Mouse (Mus musculus) Patski (cell line): ENCODE results near the gene Sag. TPM values are rescaled to one million over a fixed set of nuclear protein-coding genes. Genes with fewer than 3 reads are reported as not detected.

Experiments used
- ATAC-seq: fragments of 100-300 bp; one replicate; pipeline ENCODE4 v1.8.0; 2021
- CTCF ChIA-PET: fragments of 350-600 bp; sonication (Branson Sonifier 250); formaldehyde crosslinking; loops from one replicate; lab custom pipeline; 2022; ENCODE audit warnings: inconsistent platforms; lab: Charles Lee
- POLR2A ChIA-PET: fragments of 350-600 bp; sonication (Branson Sonifier 250); formaldehyde crosslinking; loops from one replicate; lab custom pipeline; 2022; ENCODE audit warnings: antibody characterized with exemption, inconsistent platforms; lab: Charles Lee
- DNase-seq: peaks from one replicate; pipeline ENCODE4 v3.0.0-alpha.2; 2011; ENCODE audit warnings: low read depth, low spot score
- H3K27me3 ChIP-seq: fragments of 371-371 bp; one replicate; pipeline ENCODE4 v1.5.1; 2021
- CTCF ChIP-seq: fragments of 100-300 bp; IDR thresholded peaks from one replicate; pipeline ENCODE4 v1.5.1; 2021
- in situ Hi-C: fragments of 300-500 bp; cut with MboI; formaldehyde crosslinking; loops from 3 replicates; pipeline ENCODE4 v1.11.1; 2018; ENCODE audit warnings: low pct_unique_long_range_greater_than_20kb, mixed read lengths
- polyA plus RNA-seq: library from polyadenylated mRNA; unstranded; gene quantifications from one replicate; pipeline ENCODE4 v1.2.3, GENCODE M21; 2021

The Sag gene
- polyA plus RNA-seq, 1 experiment from 2014 or later, result 0.19 TPM

DNA sequence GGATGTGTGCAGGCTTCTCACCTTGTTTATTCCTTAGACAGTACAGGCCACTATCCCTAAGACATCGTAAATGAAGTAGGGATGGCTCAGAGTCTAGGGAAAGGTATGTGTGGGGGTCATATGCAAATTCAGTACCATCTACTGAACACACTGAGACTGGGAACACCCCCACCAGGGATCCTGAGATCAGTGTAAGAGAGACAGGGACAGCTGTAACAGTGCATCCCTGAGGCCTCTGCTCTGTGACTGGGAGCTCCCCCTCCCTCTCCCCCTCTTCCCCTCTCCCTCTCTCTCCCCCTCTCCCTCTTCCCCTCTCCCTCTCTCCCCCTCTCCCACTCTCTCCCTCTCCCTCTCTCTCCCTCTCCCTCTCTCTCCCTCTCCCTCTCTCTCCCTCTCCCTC, 33.0 kb downstream of the Sag start:
- no peaks in the 10 kb centered on the region for H3K27me3 ChIP-seq
- CTCF ChIA-PET, result no interaction called here
- no peak for DNase-seq
- ATAC-seq, result no peak
- POLR2A ChIA-PET, result no interaction called here
- TF ChIP-seq CTCF, result no peak
- in situ Hi-C loops, result loop anchor here (25.0 kb wide), 1 partner anchor 451 kb away; the partner anchor contains the start of genes Hjurp and Trpm8

DNA sequence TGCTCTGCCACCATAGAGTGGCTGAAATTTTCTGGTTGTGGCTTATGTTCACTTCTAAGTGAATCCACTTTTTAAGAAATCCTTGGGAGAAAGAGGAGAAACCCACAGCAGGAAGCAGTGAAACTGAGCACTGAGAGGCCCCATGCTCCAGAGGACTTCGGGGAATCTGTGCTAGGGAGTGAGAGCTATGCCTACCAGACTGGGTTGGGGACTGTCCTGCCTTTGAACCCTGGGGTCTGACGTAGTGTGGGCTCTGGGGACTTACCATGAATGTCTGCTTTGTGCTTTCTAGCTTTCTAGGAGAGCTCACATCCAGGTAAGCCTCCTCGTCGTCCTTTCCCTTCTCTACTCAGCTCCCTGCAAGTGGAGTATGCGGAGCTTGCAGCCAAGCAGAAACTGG, 33.5 kb downstream of the Sag start:
- ATAC-seq, result no peak

DNA sequence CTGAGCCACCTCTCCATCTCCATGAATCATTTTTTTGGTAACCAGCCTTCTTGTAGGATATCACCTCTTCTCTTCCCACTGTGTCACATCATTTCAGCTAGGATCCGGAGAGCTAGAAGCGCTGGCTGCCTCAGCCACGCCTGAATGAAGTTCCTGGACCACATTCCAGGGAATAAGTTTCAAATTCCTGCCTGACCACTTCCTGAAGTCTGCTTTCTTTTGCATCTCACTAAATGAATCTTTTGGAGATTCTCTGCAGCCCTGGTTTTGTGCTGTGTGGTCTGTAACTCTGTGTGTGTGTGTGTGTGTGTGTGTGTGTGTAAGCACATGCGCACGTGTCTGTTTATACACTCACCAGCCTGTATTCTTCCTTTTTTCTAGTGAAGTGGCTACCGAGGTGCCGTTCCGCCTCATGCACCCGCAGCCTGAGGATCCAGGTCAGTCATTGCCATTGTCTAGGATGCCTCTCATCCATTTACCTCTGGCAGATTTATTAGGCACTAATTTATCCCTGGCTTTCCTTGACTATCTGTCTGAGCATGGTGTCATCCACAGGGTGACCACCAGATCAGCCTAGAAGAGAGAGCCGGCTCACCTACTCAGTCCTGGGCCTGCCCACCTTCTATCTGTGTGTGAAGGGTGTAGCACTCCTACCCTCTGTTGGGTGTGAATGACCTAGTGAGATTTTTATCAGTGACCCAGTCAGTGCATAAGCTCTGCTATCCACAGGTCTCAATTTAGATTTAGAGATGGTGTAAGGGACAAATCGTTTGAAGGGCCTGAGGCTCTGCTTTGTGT, 37.1 kb downstream of the Sag start:
- in situ Hi-C loops, result loop anchor here (25.0 kb wide), 1 partner anchor 447 kb away; the partner anchor contains the start of genes Hjurp and Trpm8
- ATAC-seq (peak; percentile 71), DNase-seq (no peak)
- TF ChIP-seq CTCF, result no peak
- ChIA-PET CTCF (interaction anchor here (1.0 kb wide), 1 partner anchor 82 kb away, joined by 3 read pairs; no protein-coding TSS in a partner anchor), POLR2A (no interaction called here)
- H3K27me3 ChIP-seq, result no peaks in the 10 kb centered on the region

More for the DNA sequence above, 33.5 kb downstream of the Sag start:
- CTCF ChIA-PET, result interaction anchor here (1.0 kb wide), 1 partner anchor 10 kb away, joined by 3 read pairs; no protein-coding TSS in a partner anchor
- DNase-seq, result no peak
- POLR2A ChIA-PET, result no interaction called here
- no peaks in the 10 kb centered on the region for H3K27me3 ChIP-seq
- in situ Hi-C loops, result loop anchor here (25.0 kb wide), 1 partner anchor 450 kb away; the partner anchor contains the start of genes Hjurp and Trpm8
- TF ChIP-seq CTCF, result no peak

DNA sequence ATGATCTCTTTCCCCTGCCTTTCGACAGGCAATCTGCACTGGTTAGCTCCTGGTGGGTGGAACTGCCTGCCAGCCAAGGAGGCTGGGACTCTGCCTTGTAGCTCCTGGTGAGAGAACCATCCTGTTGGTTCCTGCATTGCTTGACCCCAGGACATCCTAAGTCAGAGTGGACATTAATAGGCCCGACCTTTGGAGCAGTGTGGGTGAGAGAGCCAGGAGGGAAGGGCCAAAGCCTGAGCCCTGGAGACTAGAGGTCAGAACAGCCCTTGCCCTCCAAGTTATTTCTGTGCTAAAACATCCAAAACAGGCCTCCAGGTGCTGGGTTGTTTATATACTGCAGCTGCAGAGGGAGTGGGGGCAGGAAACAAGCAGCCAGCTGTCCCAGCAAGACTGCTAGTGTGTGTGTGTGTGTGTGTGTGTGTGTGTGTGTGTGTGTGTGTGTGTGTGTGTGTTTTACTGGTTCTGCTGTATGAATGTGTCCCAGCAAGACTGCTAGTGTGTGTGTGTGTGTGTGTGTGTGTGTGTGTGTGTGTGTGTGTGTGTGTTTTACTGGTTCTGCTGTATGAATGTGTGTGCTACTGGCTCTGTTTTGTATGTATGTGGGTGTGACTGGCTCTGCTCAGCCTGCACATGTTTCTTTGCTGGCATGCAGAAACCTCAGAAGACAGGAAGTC, 43.5 kb downstream of the Sag start:
- in situ Hi-C loops, result loop anchor here (25.0 kb wide), 1 partner anchor 440 kb away; the partner anchor contains the start of genes Hjurp and Trpm8
- TF ChIP-seq CTCF, result no peak
- no peak for ATAC-seq
- H3K27me3 ChIP-seq, result no peaks in the 10 kb centered on the region
- POLR2A ChIA-PET, result no interaction called here
- CTCF ChIA-PET, result no interaction called here
- DNase-seq, result no peak

DNA sequence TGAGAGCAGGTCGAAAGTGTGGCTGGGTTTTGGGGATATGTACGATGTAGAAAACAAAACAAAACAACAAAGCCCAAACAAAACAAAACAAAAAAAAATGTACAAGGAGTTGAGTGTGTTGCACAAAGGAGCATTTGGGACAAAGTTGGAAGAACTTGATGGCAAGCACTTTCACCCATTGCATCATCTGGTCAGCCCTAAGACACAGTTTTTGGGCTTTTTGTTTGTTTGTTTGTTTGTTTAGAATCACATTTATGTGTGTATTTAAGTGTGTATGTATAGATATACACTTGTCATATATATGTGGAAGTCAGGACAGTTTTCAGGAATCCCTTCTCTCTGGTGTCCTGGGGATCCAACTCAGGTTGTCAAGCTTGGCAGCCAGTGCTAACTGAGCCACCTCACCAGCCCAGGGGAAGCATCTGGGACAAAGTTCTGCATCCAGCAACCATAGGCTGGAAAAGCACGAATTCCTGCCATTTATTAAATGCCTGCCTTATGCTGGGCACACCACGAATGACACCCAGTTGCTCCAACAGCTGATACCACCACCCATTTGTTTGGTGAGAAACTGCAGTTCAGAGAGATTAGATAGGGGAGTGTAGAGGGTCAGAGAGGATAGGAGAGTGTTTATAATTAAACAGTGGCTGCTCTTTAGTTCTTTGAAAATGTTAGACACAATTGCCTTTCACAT, 44.1 kb downstream of the Sag start:
- H3K27me3 ChIP-seq, result no peaks in the 10 kb centered on the region
- TF ChIP-seq CTCF, result no peak
- POLR2A ChIA-PET, result no interaction called here
- DNase-seq, result no peak
- ATAC-seq, result no peak
- in situ Hi-C loops, result loop anchor here (25.0 kb wide), 1 partner anchor 440 kb away; the partner anchor contains the start of genes Hjurp and Trpm8
- CTCF ChIA-PET, result interaction anchor here (0.8 kb wide), 1 partner anchor 73 kb away, joined by 4 read pairs; no protein-coding TSS in a partner anchor

DNA sequence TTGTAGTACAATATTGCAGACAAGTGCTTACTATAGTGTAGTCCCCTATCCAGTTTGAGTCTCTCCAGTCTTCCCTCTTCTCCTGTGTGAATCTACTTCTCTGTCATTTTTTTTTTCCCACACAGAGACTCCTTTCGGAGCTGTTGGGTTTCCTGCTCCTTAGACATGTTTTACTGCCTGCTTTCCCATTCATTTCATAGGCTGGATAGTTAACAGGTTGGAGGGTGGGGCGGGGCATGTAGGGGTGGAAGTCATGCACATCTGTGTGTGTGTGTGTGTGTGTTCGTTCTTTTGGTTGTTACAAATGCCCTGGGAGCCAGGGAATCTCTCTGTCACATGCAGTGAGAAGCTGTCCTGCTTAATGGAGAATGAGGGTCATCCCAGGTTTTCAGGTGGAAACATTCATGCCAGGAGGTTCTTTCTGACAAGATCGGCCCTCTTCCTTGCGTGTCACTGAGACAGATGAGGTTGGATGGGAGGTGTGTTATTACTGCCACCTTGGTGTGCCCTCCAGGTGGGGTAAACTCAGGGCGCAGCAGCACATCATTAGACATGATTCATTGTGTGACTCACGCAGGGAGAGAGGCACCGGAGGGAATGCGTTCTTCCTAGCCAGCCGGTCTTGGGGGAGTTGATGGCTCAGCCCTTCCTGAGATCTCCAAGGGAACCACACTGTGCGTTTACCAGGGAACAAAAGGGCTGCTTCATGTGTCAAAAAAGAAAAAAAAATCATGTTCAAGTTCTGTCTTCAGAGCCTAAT, 44.9 kb downstream of the Sag start:
- no peak for DNase-seq
- H3K27me3 ChIP-seq, result no peaks in the 10 kb centered on the region
- ATAC-seq, result peak; percentile 49
- in situ Hi-C loops, result loop anchor here (25.0 kb wide), 1 partner anchor 439 kb away; the partner anchor contains the start of genes Hjurp and Trpm8
- POLR2A ChIA-PET, result no interaction called here
- TF ChIP-seq CTCF, result no peak
- CTCF ChIA-PET, result interaction anchor here (0.8 kb wide), 1 partner anchor 72 kb away, joined by 4 read pairs; no protein-coding TSS in a partner anchor

DNA sequence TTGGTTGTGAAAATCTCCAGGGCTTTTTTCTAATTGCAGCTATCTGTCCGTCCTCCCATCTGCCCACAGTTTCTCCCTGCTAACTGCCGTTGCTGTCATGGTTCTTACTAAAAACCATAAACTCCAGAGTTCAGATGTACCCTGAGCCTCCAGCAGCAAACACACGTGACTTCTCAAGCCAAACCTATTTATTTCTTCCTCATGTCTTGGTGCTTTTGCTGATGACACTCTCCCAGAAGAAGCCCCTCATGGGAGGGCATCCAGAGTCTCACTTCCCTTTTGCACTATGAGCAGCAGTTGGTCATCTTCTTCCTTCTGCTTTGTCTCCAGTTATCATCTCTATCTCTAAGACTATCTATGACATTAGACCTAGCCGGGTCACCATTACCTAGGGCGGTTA, 45.8 kb downstream of the Sag start:
- in situ Hi-C loops, result loop anchor here (25.0 kb wide), 1 partner anchor 438 kb away; the partner anchor contains the start of genes Hjurp and Trpm8
- DNase-seq, result no peak
- CTCF ChIA-PET, result interaction anchor here (0.7 to 0.8 kb wide), 2 partner anchors 14 to 66 kb away, joined by 3 read pairs; no protein-coding TSS in a partner anchor
- no peak for ATAC-seq
- no peaks in the 10 kb centered on the region for H3K27me3 ChIP-seq
- TF ChIP-seq CTCF, result no peak
- POLR2A ChIA-PET, result no interaction called here

DNA sequence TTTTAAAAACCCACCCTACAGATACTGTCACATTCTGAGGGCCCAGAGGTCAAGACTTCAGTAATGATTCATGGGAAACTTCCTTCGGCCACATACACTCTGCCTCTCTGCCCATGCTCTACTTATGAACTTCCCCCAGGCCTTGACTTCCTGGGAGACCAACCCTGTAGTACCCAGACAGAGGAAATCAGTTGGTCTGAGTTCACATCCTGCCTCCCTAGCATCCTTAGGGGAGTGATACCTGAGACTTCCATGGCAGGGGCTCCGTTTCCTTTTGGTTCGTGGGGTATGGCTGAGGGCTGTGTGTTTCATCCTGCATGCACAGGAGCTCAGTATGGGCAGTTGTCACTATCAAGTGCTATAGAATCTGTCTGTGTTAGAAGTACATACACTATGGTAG, 47.9 kb downstream of the Sag start:
- H3K27me3 ChIP-seq, result no peaks in the 10 kb centered on the region
- POLR2A ChIA-PET, result no interaction called here
- TF ChIP-seq CTCF, result no peak
- no peak for DNase-seq
- CTCF ChIA-PET, result no interaction called here
- in situ Hi-C loops, result no loop called here
- no peak for ATAC-seq

DNA sequence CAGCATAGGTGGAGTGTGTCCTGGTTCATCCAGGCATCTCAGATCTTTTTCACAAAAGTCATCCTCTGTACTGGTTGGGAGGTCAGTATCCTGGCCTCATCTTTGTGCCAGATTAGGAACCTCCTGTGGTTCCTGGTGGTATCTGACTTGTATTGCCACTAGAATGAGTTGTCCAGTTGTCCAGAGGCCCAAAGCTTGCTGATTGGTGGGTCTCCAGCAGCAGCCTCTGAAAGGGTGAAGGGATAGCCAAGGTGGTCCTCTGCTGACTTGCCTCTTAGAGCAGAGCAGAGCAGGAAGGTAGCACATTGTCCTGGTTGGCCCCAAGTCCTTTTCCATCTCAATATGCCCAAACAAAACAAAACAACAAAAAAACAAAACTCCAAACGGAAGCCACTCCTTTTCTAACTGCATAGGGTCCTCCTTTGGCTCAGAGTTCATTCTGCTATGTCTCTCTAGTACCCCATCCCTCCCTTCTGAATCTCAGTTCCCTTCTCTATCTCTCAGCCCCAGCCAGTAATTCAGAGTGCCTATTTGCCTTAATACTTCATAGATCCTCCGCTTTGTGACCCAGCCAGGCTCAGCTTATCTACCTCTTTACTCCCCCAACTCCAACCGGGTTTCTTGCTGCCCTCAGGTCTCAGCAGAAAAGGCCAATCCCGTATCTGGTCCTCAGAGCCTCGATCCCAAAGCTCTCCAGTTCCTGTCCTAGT, 48.8 kb downstream of the Sag start:
- POLR2A ChIA-PET, result no interaction called here

More for the DNA sequence above, 48.8 kb downstream of the Sag start:
- DNase-seq (no peak), ATAC-seq (no peak)
- TF ChIP-seq CTCF, result no peak
- in situ Hi-C loops, result no loop called here
- CTCF ChIA-PET, result no interaction called here
- no peaks in the 10 kb centered on the region for H3K27me3 ChIP-seq
